Mouse (Mus musculus): ENCODE measurements around the gene Cdc6.

DNA sequence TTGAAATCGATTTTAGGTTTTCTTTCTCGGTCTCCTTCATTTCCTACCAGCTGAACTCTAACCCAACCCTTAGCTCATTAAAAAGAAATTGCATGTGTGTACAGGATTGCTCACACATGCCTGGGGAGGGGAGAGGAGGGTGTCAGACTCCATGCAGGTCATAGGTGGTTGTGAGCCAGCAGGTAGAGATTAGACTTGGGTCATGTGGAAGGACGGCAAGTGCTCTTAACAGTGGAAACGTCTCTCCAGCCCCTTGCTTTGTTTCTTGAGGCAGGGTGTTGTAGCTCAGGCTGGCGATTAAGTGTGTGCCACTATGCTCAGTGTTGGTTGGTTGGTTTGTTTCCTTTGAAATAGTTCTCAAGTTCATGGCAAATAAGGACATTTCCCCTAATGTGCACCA is 36.8 kb upstream of the Cdc6 start:
- no peak for TF ChIP-seq POLR2A (IDR thresholded peaks at IDR 0.05; ENCODE audit: low read depth, low read length)
- TF ChIP-seq CTCF (IDR thresholded peaks at IDR 0.05; ENCODE audit: extremely low read depth, insufficient read depth, insufficient read length, insufficient replicate concordance), result no peak
